Mouse (Mus musculus) small intestine, adult 2 months (tissue): ENCODE data around the gene Exo5.

ENCODE experiments used
- CTCF ChIP-seq: fragments of 200-500 bp; IDR thresholded peaks from 2 replicates; pipeline ENCODE4 v1.5.1; 2012; ENCODE audit warnings: low read depth, mild to moderate bottlenecking, control low read depth, inconsistent platforms, low read length, moderate library complexity, mixed read lengths; ENCODE audit not compliant: insufficient replicate concordance, insufficient read length; ENCODE audit errors: extremely low read depth
- POLR2A ChIP-seq: fragments of 200-500 bp; IDR thresholded peaks from 2 replicates; pipeline ENCODE4 v1.6.1; 2012; ENCODE audit warnings: low read depth, mild to moderate bottlenecking, control low read depth, inconsistent platforms, low read length, moderate library complexity

- TF ChIP-seq CTCF (no peak), POLR2A (no peak)
These were observed 3.4 kb downstream of the Exo5 start for GRCm38 (mm10) chr4:120921461-120921860.
